Mouse (Mus musculus) limb, embryonic 13.5 days (tissue): ENCODE results near the gene Gm4792. TPM values are rescaled to one million over a fixed set of nuclear protein-coding genes. Genes with fewer than 3 reads are reported as not detected.
A peak's percentile ranks its signal among the peaks of the same experiment; 100 is the strongest.

Experiments used
- ATAC-seq: fragments of 200-750 bp; cut with Nextera tagmentation; 2 replicates; pipeline ENCODE4 v1.8.0; 2017; ENCODE audit warnings: low read depth, moderate number of reproducible peaks, moderate TSS enrichment; ENCODE audit not compliant: low FRiP score
- H3K27ac ChIP-seq: fragments of 300-500 bp; sonication (generic); 2 replicates; pipeline ENCODE4 v1.5.1; 2015; ENCODE audit warnings: inconsistent platforms, mild to moderate bottlenecking, moderate library complexity
- H3K27me3 ChIP-seq: fragments of 300-500 bp; sonication (generic); 2 replicates; pipeline ENCODE4 v1.6.1; 2015; ENCODE audit warnings: mild to moderate bottlenecking, inconsistent platforms
- H3K36me3 ChIP-seq: fragments of 300-500 bp; sonication (generic); 2 replicates; pipeline ENCODE4 v1.6.1; 2015; ENCODE audit warnings: inconsistent platforms, mild to moderate bottlenecking, moderate library complexity
- H3K4me1 ChIP-seq: fragments of 300-500 bp; sonication (generic); 2 replicates; pipeline ENCODE4 v1.6.1; 2015; ENCODE audit warnings: inconsistent platforms
- H3K4me2 ChIP-seq: fragments of 300-500 bp; sonication (generic); replicated peaks from 2 replicates; pipeline ENCODE4 v1.6.1; 2015; ENCODE audit warnings: inconsistent platforms, mild to moderate bottlenecking, moderate library complexity
- H3K4me3 ChIP-seq: fragments of 300-500 bp; sonication (generic); 2 replicates; pipeline ENCODE4 v1.5.1; 2015; ENCODE audit warnings: moderate library complexity, mild to moderate bottlenecking, inconsistent platforms
- H3K9ac ChIP-seq: fragments of 300-500 bp; sonication (generic); 2 replicates; pipeline ENCODE4 v1.6.1; 2015; ENCODE audit warnings: mild to moderate bottlenecking, inconsistent platforms
- H3K9me3 ChIP-seq: fragments of 300-500 bp; sonication (generic); 2 replicates; pipeline ENCODE4 v1.6.1; 2016; ENCODE audit warnings: inconsistent platforms
- WGBS: fragments of 180-500 bp; shearing (Covaris S2); methylation state at CpG from one replicate; pipeline ENCODE4 v1.1.7; 2015; 5-methylcytosine and 5-hydroxymethylcytosine counted together
- polyA plus RNA-seq: library from polyadenylated mRNA; unstranded; fragments of >200 nt; fragmentation: Nextera tagmentation; extraction: Ambion mirVana; gene quantifications from 2 replicates; pipeline ENCODE4 v1.2.1, GENCODE M21; 2015

The Gm4792 gene
- polyA plus RNA-seq, 1 experiment from 2014 or later: not detected

GRCm38 (mm10) chr10:94254766-94255165, 43.7 kb downstream of the Gm4792 start:
- Histone ChIP-seq H3K36me3 (no peaks in the 10 kb centered on the region), H3K4me3 (no peak overlapping the region), H3K27me3 (no peaks in the 10 kb centered on the region), H3K4me1 (peaks cover 4% of the 10 kb centered on the region), H3K9ac (no peak overlapping the region), H3K9me3 (no peaks in the 10 kb centered on the region), H3K4me2 (no peak overlapping the region), H3K27ac (no peak overlapping the region)
- WGBS: 72% methylated on average over 3 of the region's 3 CpGs
- no peak for ATAC-seq

GRCm38 (mm10) chr10:94253260-94253807, 45.2 kb downstream of the Gm4792 start:
- WGBS: 73% methylated on average over 17 of the region's 17 CpGs
- no peaks in the 10 kb centered on the region for H3K27me3 ChIP-seq
- ATAC-seq: no peak
- no peaks in the 10 kb centered on the region for H3K9me3 ChIP-seq
- H3K4me2 ChIP-seq: no peak overlapping the region
- peaks cover 8% of the 10 kb centered on the region for H3K4me1 ChIP-seq
- no peak overlapping the region for H3K27ac ChIP-seq
- no peaks in the 10 kb centered on the region for H3K36me3 ChIP-seq
- no peak overlapping the region for H3K9ac ChIP-seq
- H3K4me3 ChIP-seq: no peak overlapping the region

GRCm38 (mm10) chr10:94249575-94250456, 48.7 kb downstream of the Gm4792 start:
- no peak for ATAC-seq
- no peak overlapping the region for H3K4me3 ChIP-seq
- H3K27me3 ChIP-seq: no peaks in the 10 kb centered on the region
- H3K36me3 ChIP-seq: no peaks in the 10 kb centered on the region
- H3K27ac ChIP-seq: no peak overlapping the region
- peaks cover 8% of the 10 kb centered on the region for H3K4me1 ChIP-seq
- peak overlapping the region; percentile 23 for H3K4me2 ChIP-seq
- 43% methylated on average over 22 of the region's 22 CpGs for WGBS
- no peak overlapping the region for H3K9ac ChIP-seq
- no peaks in the 10 kb centered on the region for H3K9me3 ChIP-seq

DNA sequence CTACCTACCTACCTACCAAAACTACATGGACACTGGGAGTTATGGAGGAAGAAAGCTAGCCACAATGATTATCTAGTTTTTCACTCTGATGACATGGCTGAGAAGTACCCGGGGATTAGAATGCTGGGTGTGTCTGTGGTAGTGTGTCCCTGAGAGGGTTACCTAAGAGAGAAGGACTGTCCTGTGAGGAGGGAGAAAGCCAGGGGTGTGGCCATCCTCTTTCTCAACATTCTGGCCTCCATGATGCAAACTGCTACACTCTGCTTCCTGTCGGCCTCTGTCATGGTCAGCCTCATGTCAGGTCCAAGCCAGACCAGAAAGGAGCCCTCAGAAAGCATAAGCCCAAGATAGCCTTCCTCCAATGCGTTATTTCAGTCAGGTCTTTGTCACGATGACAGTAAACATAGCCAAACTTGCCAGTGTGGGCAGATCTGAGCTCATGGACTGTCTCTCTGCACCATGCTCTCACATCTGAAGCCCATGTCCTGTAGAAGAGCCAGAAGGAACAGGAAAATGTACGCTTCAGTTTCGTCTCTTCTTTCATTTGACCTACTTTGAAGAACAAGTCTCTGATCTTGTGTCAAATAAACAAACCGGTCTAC, 50.7 kb downstream of the Gm4792 start:
- no peaks in the 10 kb centered on the region for H3K36me3 ChIP-seq
- no peaks in the 10 kb centered on the region for H3K9me3 ChIP-seq
- H3K4me3 ChIP-seq: no peak overlapping the region
- 80% methylated on average over 7 of the region's 7 CpGs for WGBS
- no peaks in the 10 kb centered on the region for H3K27me3 ChIP-seq
- ATAC-seq: no peak
- H3K4me1 ChIP-seq: peaks cover 8% of the 10 kb centered on the region
- no peak overlapping the region for H3K27ac ChIP-seq
- H3K9ac ChIP-seq: no peak overlapping the region
- no peak overlapping the region for H3K4me2 ChIP-seq

Other genes with a start within 250 kb of the Gm4792 start
- gene Nr2c1, start 150.7 kb downstream of the Gm4792 start, polyA plus RNA-seq: 9.9 and 10.0 TPM in 2 replicates
- gene Ndufa12, start 100.0 kb downstream of the Gm4792 start, polyA plus RNA-seq: 306 and 316 TPM in 2 replicates
- 13.2 and 15.4 TPM in 2 replicates for gene Tmcc3, start 13.2 kb upstream of the Gm4792 start, polyA plus RNA-seq